Mouse (Mus musculus) urinary bladder, adult 18-20 months (tissue): ENCODE results near the gene Rpl27a.

Source experiments
- DNase-seq, 2 experiments: peaks; one replicate each; pipeline ENCODE4 v3.0.0; 2022; ENCODE audit warnings: low spot score in 2 of 2, mixed read lengths in 2 of 2

Rpl27a gene

GRCm38 (mm10) chr7:109518838-109519696 is at the start of gene Rpl27a:
TSS of gene Rpl27a (plus strand) at chr7:109519147.
- DNase-seq: peak; percentile 96 to 98

- DNase-seq: no peak
Observed at GRCm38 (mm10) chr7:109470700-109471099, 48.2 kb upstream of the Rpl27a start.

GRCm38 (mm10) chr7:109477926-109478325 is 41.0 kb upstream of the Rpl27a start:
- no peak for DNase-seq

GRCm38 (mm10) chr7:109480765-109481197 is 38.2 kb upstream of the Rpl27a start:
- DNase-seq: no peak

- no peak for DNase-seq
Observed at GRCm38 (mm10) chr7:109484221-109484620, 34.7 kb upstream of the Rpl27a start.

GRCm38 (mm10) chr7:109492616-109493318 is 26.2 kb upstream of the Rpl27a start:
- DNase-seq: no peak

GRCm38 (mm10) chr7:109493319-109494316 is 25.3 kb upstream of the Rpl27a start:
- DNase-seq: no peak

- DNase-seq: no peak
Observed at GRCm38 (mm10) chr7:109497507-109497906, 21.4 kb upstream of the Rpl27a start.

GRCm38 (mm10) chr7:109507119-109507518 is 11.8 kb upstream of the Rpl27a start:
- no peak for DNase-seq

GRCm38 (mm10) chr7:109507572-109507971 is 11.4 kb upstream of the Rpl27a start:
- DNase-seq: no peak

GRCm38 (mm10) chr7:109508034-109508433 is 10.9 kb upstream of the Rpl27a start, which contains the start of gene Trim66:
TSS of gene Trim66 (minus strand) at chr7:109508134.
- DNase-seq: no peak

GRCm38 (mm10) chr7:109510799-109511198 is 8.1 kb upstream of the Rpl27a start:
- no peak for DNase-seq

- no peak for DNase-seq
Observed at GRCm38 (mm10) chr7:109511838-109512237, 7.1 kb upstream of the Rpl27a start.

- no peak for DNase-seq
Observed at GRCm38 (mm10) chr7:109516500-109516899, 2.4 kb upstream of the Rpl27a start.

- no peak for DNase-seq
Observed at GRCm38 (mm10) chr7:109518036-109518681, 788 bp upstream of the Rpl27a start.

GRCm38 (mm10) chr7:109519936-109520335 is 989 bp downstream of the Rpl27a start:
- DNase-seq: no peak

GRCm38 (mm10) chr7:109522084-109522483 is 3.1 kb downstream of the Rpl27a start:
- no peak for DNase-seq

- DNase-seq: no peak
Observed at GRCm38 (mm10) chr7:109523304-109523703, 4.4 kb downstream of the Rpl27a start.

- DNase-seq: no peak
Observed at GRCm38 (mm10) chr7:109523741-109524441, 4.9 kb downstream of the Rpl27a start.

- DNase-seq: no peak
Observed at GRCm38 (mm10) chr7:109524442-109524744, 5.4 kb downstream of the Rpl27a start.

- DNase-seq: no peak
Observed at GRCm38 (mm10) chr7:109524763-109525162, 5.8 kb downstream of the Rpl27a start.
